Mouse (Mus musculus): ENCODE data around the gene Scgb1b12. TPM values are rescaled to one million over a fixed set of nuclear protein-coding genes. Genes with fewer than 3 reads are reported as not detected.

Gene Scgb1b12
- not detected for total RNA-seq (2023)

GRCm38 (mm10) chr7:32333882-32334281, at the start of gene Scgb1b12:
TSS of gene Scgb1b12 (plus strand) at chr7:32334182.

GRCm38 (mm10) chr7:32327145-32327544, 6.8 kb upstream of the Scgb1b12 start, which contains the start of gene Scgb2b12:
TSS of gene Scgb2b12 (minus strand) at chr7:32327245.

Other genes with a start within 250 kb of the Scgb1b12 start
- gene Scgb1b10, start 233.3 kb upstream of the Scgb1b12 start, total RNA-seq (2023): not detected
- not detected for gene Scgb2b11, start 123.0 kb upstream of the Scgb1b12 start, total RNA-seq (2023)
- gene Scgb1b11, start 111.3 kb upstream of the Scgb1b12 start, total RNA-seq (2023): not detected
- gene Scgb2b12, start 6.9 kb upstream of the Scgb1b12 start, total RNA-seq (2023): not detected
- not detected for gene Scgb1b29, start 107.4 kb downstream of the Scgb1b12 start, total RNA-seq (2023)

Measured in CD4-positive naive resting alpha-beta T cell, adult 76 days (primary cell).